Mouse (Mus musculus) brain, adult 2 months (tissue): ENCODE measurements at regions not wholly inside any gene's neighbourhood (a gene's known extent, or its start where the extent isn't known, plus 50 kb on each side); places are given as distances from the start of the nearest gene placed in this dataset.
A peak's percentile ranks its signal among the peaks of the same experiment; 100 is the strongest.
"Not testable (repeated sequence)": the region's sequence is repeated elsewhere in the genome, so short reads cannot be mapped to it uniquely, and the experiment has no call there.

Experiments
- DNase-seq: peaks from one replicate; pipeline ENCODE4 v3.0.0; 2011; ENCODE audit warnings: low read depth, low spot score

DNA sequence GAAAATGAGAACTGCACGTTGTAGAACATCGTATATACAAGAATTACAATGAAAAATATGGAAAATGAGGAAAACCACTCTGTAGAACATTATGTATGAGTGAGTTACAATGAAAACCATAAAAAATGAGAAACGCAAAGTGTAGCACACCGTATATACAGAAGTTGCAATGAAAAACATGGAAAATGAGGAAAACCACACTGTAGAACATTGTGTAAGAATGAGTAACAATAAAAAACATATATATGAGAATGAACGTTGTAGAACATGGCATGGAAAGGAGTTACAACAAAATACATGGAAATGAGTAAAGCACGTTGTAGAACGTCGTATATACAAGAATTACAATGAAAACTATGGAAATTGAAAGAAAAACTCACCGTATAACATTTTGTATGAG, 378.6 kb downstream of the Gm3376 start:
- DNase-seq = peak; percentile 71

DNA sequence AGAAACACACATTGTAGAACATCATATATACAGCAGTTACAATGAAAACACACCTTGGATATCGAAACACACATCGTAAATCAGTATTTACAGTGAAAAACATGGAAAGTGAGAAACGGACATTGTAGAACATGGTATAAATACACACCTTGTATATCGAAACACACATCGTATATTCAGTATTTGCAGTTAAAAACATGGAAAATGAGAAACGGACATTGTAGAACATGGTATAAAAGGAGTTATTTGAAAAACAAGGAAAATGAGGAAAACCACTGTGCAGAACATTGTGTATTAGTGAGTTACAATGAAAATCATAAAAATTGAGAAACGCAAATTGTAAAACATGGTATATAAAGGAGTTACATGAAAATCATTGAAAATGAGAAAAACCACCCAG, 379.2 kb downstream of the Gm3376 start:
- not testable (repeated sequence) for DNase-seq

DNA sequence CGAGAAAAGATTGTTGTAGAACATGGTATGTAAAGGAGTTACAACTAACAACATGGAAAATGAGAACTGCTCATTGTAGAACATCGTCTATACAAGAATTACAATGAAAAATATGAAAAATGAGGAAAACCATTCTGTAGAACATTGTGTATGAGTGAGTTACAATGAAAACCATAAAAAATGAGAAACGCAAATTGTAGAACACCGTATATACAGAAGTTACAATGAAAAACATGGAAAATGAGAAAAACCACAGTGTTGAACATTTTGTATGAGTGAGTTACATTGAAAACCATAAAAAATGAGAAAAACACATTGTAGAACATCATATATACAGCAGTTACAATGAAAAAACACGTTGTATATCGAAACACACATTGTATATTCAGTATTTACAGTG, 381.5 kb downstream of the Gm3376 start:
- peak; percentile 5 for DNase-seq

DNA sequence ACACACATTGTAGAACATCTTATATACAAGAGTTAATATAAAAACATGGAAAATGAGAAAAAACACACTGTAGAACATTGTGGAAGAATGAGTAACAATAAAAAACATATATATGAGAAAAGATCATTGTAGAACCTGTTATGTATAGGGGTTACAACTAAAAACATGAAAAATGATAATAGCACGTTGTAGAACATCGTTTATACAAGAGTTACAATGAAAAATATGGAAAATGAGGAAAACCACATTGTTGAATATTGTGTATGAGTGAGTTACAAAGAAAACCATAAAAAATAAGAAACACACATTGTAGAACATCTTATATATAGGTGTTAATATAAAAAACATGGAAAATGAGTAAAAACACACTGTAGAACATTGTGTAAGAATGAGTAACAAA, 388.9 kb downstream of the Gm3376 start:
- DNase-seq = no peak
